Mouse (Mus musculus): ENCODE results near the gene Ift46.

Ift46 gene

DNA sequence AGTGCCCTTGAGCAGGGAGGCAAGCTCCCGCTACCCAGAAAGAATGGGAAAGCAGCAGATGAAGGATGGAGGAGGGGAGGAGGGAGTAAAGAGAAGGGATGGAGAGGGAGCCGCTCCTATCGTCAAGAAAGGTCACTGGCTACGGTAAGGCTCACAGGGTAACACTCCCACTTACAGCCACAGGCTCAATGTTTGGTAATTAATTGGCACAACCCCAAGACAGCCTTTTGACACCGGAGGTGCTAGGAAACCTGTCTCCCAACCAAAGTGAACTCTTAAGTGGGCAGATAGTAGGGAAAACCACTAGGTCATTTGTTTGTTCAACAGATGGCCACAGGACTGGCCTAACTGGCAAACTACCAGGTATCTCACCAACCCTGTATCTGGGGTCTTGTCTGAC lies 39.4 kb downstream of the Ift46 start:
- no peak for DNase-seq (ENCODE audit: low spot score in 2 of 2)

- no peak for DNase-seq (ENCODE audit: low spot score in 2 of 2)
These were observed 40.1 kb downstream of the Ift46 start for GRCm38 (mm10) chr9:44807778-44808177.

- DNase-seq (ENCODE audit: low spot score in 2 of 2): no peak
These were observed 42.6 kb downstream of the Ift46 start for GRCm38 (mm10) chr9:44810316-44810715.

DNA sequence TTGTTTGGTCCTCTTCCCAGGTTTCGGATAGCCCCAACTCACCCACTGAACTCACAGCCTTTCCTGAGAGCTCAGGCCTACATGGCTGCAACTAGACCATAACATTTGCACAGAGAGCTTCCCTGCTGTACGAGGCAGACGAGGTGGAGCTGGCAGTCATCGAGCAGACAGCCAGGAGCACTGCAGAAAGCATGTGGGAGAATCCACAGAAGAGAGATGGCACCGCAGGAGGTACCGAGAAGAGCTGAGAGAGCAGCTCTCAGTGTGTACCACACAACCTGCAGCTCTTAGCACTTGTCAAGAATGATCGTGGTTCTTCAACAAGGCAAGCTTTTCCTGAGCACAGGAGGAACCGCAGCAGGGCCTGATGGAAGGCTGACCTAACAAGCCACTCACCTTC lies 46.5 kb downstream of the Ift46 start:
- DNase-seq (ENCODE audit: low spot score in 2 of 2): no peak

GRCm38 (mm10) chr9:44817522-44817921 lies 49.8 kb downstream of the Ift46 start:
- no peak for DNase-seq (ENCODE audit: low spot score in 2 of 2)

DNA sequence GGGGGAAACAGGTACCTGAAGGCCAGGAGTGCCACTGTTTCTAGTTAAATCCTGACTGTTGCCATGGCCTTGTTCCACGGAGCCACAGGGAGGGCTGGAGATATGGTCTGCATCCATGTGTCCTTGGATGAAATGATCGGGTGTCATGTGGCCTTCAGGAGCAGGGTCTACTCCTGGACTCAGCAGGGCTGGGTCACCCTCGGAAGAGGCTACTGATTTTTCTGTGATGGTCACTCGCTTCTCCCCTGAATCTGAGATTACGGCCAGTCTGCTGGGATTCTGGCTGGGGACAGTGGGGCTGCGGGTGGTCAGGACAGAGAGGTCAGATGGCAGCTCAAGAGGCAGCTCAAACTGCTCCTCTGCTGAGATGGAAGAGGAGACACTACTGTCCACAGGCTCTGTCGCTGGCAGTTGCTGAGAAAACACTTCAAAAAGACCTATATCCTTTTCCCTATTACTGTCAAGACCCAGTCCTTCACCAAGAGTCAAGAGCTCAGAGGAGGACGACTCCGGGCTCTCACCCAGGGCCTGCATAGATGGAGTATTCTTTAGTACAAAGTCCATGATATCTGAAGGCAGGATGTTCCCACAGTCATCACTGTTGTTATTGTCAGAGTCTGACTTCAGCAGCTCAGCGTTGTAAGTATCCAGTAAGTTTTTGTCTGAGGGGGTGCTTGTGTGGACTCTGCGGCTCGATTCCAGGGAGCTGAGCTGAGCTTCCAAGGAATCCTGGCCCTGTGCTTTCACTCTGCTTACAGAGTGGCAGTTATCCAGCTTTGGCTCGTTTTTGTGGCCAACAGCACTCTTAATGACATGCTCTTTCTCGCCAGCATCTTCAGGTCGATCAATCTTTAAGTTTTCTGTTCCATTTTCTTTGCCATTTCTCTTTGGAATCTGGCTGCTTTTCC lies 52.5 kb downstream of the Ift46 start:
- DNase-seq (ENCODE audit: low spot score in 2 of 2): no peak

DNA sequence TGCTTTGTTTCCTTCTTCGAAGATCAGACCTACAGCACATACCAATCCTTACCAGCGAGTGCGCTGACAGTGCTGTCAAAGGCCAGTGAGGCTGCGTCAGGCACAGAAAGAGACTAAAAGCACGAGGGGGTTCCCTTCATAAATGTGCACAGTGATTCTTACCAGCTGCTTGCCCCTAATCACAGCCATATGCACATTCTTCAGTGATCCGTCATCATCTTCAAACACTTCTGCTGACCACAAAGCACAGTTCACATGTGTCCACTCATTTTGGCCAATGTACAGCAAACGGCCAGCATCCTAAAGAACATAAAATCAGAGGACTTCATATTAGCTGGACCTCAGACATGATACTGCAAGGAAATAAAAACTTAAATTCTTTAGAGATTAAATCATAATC lies 59.0 kb downstream of the Ift46 start:
- DNase-seq (ENCODE audit: low spot score in 2 of 2): no peak

- peak; percentile 30 to 51 for DNase-seq (ENCODE audit: low spot score in 2 of 2)
These were observed 61.2 kb downstream of the Ift46 start for GRCm38 (mm10) chr9:44828944-44829343.

DNA sequence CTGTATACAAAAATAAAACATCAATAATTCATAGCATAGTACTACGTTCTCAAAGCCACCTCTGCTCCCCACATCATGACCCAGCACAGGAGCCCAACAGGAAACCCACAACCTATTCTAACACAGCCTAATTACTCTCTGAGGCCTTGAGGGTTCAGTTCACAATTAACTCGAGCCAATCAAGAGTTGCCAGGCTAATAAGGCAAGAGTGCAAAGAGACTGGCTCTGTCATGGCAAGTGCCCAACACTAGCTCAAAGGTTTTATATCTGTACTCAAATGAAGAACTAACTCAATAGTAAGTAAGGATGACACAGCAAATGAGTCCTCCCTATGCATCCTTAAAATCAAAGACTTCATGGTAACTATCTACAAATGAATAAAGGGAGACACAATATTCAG lies 62.8 kb downstream of the Ift46 start:
- DNase-seq (ENCODE audit: low spot score in 2 of 2): no peak

DNA sequence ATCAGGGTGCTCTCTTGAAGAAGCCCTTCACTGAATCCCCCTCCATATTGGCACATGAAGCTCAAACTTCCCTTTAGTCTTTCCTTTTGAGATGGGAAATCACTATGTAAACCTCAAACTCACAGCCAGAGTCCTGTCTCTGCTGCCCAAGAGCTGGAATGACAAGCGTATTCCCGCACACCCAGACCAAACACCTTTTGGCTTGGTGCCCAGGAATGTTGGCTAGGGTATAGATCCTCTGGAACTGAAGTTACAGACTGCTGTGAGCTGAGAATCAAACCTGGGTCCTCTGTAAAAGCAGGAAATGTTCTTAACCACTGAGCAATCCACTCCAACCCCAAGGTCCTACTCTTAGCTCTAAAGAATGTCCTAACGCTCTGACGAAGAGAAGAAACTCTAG lies 64.6 kb downstream of the Ift46 start:
- DNase-seq (ENCODE audit: low spot score in 2 of 2): no peak

DNA sequence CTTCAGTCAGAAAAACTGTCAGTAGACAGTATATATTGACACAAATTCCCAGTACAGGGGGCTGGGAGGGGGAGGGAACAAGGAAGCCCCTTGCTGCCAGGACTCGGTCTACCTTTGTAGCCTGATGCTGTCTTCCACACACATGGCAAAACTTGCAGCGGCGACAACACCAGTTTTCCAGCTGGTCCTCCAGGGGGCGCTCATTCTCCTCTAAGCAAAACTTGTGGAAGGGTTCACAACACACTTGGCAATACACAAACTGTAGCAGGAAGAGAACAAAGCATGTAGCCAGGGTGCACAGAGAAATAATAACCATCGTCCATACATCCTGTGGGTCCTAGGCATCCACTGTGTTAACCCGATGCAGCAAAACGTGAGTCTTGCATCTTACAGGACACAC lies 68.7 kb downstream of the Ift46 start:
- peak in 1 of 2 experiments; percentile 35 for DNase-seq (ENCODE audit: low spot score in 2 of 2)

- no peak for DNase-seq (ENCODE audit: low spot score in 2 of 2)
These were observed 73.5 kb downstream of the Ift46 start for GRCm38 (mm10) chr9:44841241-44841640.
